In genomic region chr16:38592026-38592678, GRCm38 (mm10) we compare ENCODE assay signal across 17 mouse cellular contexts. TPM values are rescaled to one million over a fixed set of nuclear protein-coding genes. Genes with fewer than 3 reads are reported as not detected.
DNase-seq lines count a peak whose midpoint lies in the region; ATAC-seq and TF ChIP-seq lines count a peak whose summit lies in the region.
"Had no signal": no experiment of that assay in that cellular context is flagged by ENCODE, and none has a peak within 500 bp of the region (broad histone marks: within the 10 kb centered on the region; RNA-seq: fewer than 3 reads in every experiment).

No protein-coding gene starts in this region.

- TF ChIP-seq CTCF in intestine, postnatal 0 days (IDR thresholded peaks at IDR 0.05; ENCODE audit: low read depth), result no peak

- no peak for DNase-seq in forebrain, embryonic 10.5 days (ENCODE audit: extremely low spot score, low spot score)
- DNase-seq in left cerebral cortex, postnatal 10 days (ENCODE audit: extremely low spot score in 1 of 2, low spot score in 2 of 2), result peak; percentile 9 to 54
- DNase-seq in left cerebral cortex, postnatal 36 days (ENCODE audit: low spot score in 2 of 2), result no peak
- DNase-seq in cerebellum, postnatal 36 days, result no peak
- DNase-seq: cerebellum, adult 18-20 months; gastrocnemius, postnatal 36 days; layer of hippocampus, adult 9-11 months; right cerebral cortex, postnatal 4 days had no signal

- no peak overlapping the region for H3K4me3 ChIP-seq in forebrain, embryonic 15.5 days
- no peak overlapping the region for H3K4me3 ChIP-seq in forebrain, embryonic 10.5 days
- H3K4me3 ChIP-seq in intestine, embryonic 15.5 days (replicated peaks), result no peak overlapping the region
- no peak overlapping the region for H3K4me3 ChIP-seq in intestine, postnatal 0 days (ENCODE audit: low read depth, low read length)
- H3K4me3 ChIP-seq in forebrain, embryonic 16.5 days (replicated peaks; ENCODE audit: low read length), result no peak overlapping the region
- H3K4me3 ChIP-seq: embryonic facial prominence, embryonic 15.5 days; liver, embryonic 12.5 days; lung, embryonic 15.5 days had no signal

- no peak overlapping the region for H3K27ac ChIP-seq in forebrain, embryonic 15.5 days (replicated peaks)
- H3K27ac ChIP-seq in forebrain, embryonic 10.5 days, result no peak overlapping the region
- H3K27ac ChIP-seq in intestine, embryonic 15.5 days, result no peak overlapping the region
- H3K27ac ChIP-seq in intestine, postnatal 0 days (ENCODE audit: low read depth, low read length), result no peak overlapping the region
- no peak overlapping the region for H3K27ac ChIP-seq in forebrain, embryonic 16.5 days (ENCODE audit: low read length)
- H3K27ac ChIP-seq: embryonic facial prominence, embryonic 15.5 days; liver, embryonic 12.5 days; lung, embryonic 15.5 days had no signal

- H3K4me1 ChIP-seq in forebrain, embryonic 15.5 days, result no peaks in the 10 kb centered on the region
- no peaks in the 10 kb centered on the region for H3K4me1 ChIP-seq in forebrain, embryonic 10.5 days
- H3K4me1 ChIP-seq in intestine, embryonic 15.5 days (replicated peaks), result no peaks in the 10 kb centered on the region
- no peaks in the 10 kb centered on the region for H3K4me1 ChIP-seq in intestine, postnatal 0 days (replicated peaks; ENCODE audit: control insufficient read depth, insufficient read depth, low read length)
- H3K4me1 ChIP-seq in forebrain, embryonic 16.5 days (replicated peaks; ENCODE audit: control insufficient read depth, insufficient read depth, low read length), result no peaks in the 10 kb centered on the region
- H3K4me1 ChIP-seq: embryonic facial prominence, embryonic 15.5 days; liver, embryonic 12.5 days; lung, embryonic 15.5 days had no signal

- H3K9me3 ChIP-seq in forebrain, embryonic 15.5 days, result no peaks in the 10 kb centered on the region
- H3K9me3 ChIP-seq in forebrain, embryonic 10.5 days, result no peaks in the 10 kb centered on the region
- H3K9me3 ChIP-seq in intestine, embryonic 15.5 days, result no peaks in the 10 kb centered on the region
- H3K9me3 ChIP-seq in intestine, postnatal 0 days (ENCODE audit: control insufficient read depth), result no peaks in the 10 kb centered on the region
- no peaks in the 10 kb centered on the region for H3K9me3 ChIP-seq in forebrain, embryonic 16.5 days (ENCODE audit: control insufficient read depth, low read length)
- H3K9me3 ChIP-seq: embryonic facial prominence, embryonic 15.5 days; liver, embryonic 12.5 days; lung, embryonic 15.5 days had no signal

- peaks cover 45% of the 10 kb centered on the region for H3K36me3 ChIP-seq in forebrain, embryonic 15.5 days
- peaks cover 79% of the 10 kb centered on the region for H3K36me3 ChIP-seq in forebrain, embryonic 10.5 days (replicated peaks)
- H3K36me3 ChIP-seq in intestine, embryonic 15.5 days, result peaks cover 14% of the 10 kb centered on the region
- H3K36me3 ChIP-seq in intestine, postnatal 0 days (ENCODE audit: control insufficient read depth, insufficient read depth), result peaks cover 37% of the 10 kb centered on the region
- H3K36me3 ChIP-seq in forebrain, embryonic 16.5 days (ENCODE audit: control insufficient read depth, insufficient read depth), result peaks cover 10% of the 10 kb centered on the region; the same call in 1 of the 2 replicates

- WGBS in forebrain, embryonic 15.5 days, result 84% methylated on average over 12 of the region's 12 CpGs
- 94% methylated on average over 12 of the region's 12 CpGs for WGBS in forebrain, embryonic 10.5 days
- 76% methylated on average over 12 of the region's 12 CpGs for WGBS in intestine, embryonic 15.5 days
- 64% methylated on average over 12 of the region's 12 CpGs for WGBS in intestine, postnatal 0 days
- WGBS in forebrain, embryonic 16.5 days, result 82% methylated on average over 12 of the region's 12 CpGs

- H3K4me2 ChIP-seq in forebrain, embryonic 15.5 days (replicated peaks), result no peak overlapping the region
- H3K4me2 ChIP-seq in intestine, embryonic 15.5 days (replicated peaks), result no peak overlapping the region
- no peak overlapping the region for H3K4me2 ChIP-seq in intestine, postnatal 0 days (replicated peaks; ENCODE audit: low read depth)
- H3K4me2 ChIP-seq in forebrain, embryonic 16.5 days (ENCODE audit: low read length), result no peak overlapping the region
- H3K4me2 ChIP-seq: embryonic facial prominence, embryonic 15.5 days; liver, embryonic 12.5 days; lung, embryonic 15.5 days had no signal

- intact Hi-C loops in left cerebral cortex, postnatal 10 days (cut with DNase I), result no loop called here
- intact Hi-C loops in left cerebral cortex, postnatal 36 days (cut with DNase I), result no loop called here

- peak; percentile 63; the same call in 1 of the 2 replicates for ATAC-seq in forebrain, embryonic 15.5 days (replicated peaks)
- peak; percentile 53 for ATAC-seq in intestine, embryonic 15.5 days
- no peak; the same call in 1 of the 2 replicates for ATAC-seq in intestine, postnatal 0 days
- ATAC-seq in forebrain, embryonic 16.5 days, result peak; percentile 90
- ATAC-seq: activated CD4-positive, CD25-positive, alpha-beta regulatory T cell, adult 4 months; liver, embryonic 12.5 days; midbrain, embryonic 16.5 days had no signal

- H3K27me3 ChIP-seq in forebrain, embryonic 15.5 days, result no peaks in the 10 kb centered on the region
- no peaks in the 10 kb centered on the region for H3K27me3 ChIP-seq in forebrain, embryonic 10.5 days (ENCODE audit: poor library complexity, severe bottlenecking)
- H3K27me3 ChIP-seq in intestine, embryonic 15.5 days (replicated peaks), result no peaks in the 10 kb centered on the region
- no peaks in the 10 kb centered on the region for H3K27me3 ChIP-seq in intestine, postnatal 0 days (replicated peaks; ENCODE audit: control insufficient read depth, insufficient read depth, low read length)
- H3K27me3 ChIP-seq in forebrain, embryonic 16.5 days (replicated peaks; ENCODE audit: control insufficient read depth, insufficient read depth, low read length), result no peaks in the 10 kb centered on the region
- H3K27me3 ChIP-seq: embryonic facial prominence, embryonic 15.5 days; liver, embryonic 12.5 days; lung, embryonic 15.5 days had no signal

- no peak overlapping the region for H3K9ac ChIP-seq in forebrain, embryonic 15.5 days (replicated peaks)
- H3K9ac ChIP-seq in intestine, embryonic 15.5 days, result no peak overlapping the region
- H3K9ac ChIP-seq in intestine, postnatal 0 days (ENCODE audit: low read depth, low read length), result no peak overlapping the region
- no peak overlapping the region for H3K9ac ChIP-seq in forebrain, embryonic 16.5 days (replicated peaks; ENCODE audit: low read depth, low read length)
- H3K9ac ChIP-seq: embryonic facial prominence, embryonic 15.5 days; liver, embryonic 12.5 days; lung, embryonic 15.5 days had no signal

RNA-seq across cellular contexts. Expression of gene Tmem39a, which starts 33.7 kb away (rescaled TPM):
- 38.4 and 41.5 TPM in 2 replicates for polyA plus RNA-seq in forebrain, embryonic 15.5 days (2015; fragmentation: Nextera tagmentation; extraction: Ambion mirVana)
- polyA plus RNA-seq in forebrain, embryonic 10.5 days (2016; fragmentation: Nextera tagmentation; extraction: Ambion mirVana), result 75.5 and 86.3 TPM in 2 replicates
- 89.5 and 92.8 TPM in 2 replicates for polyA plus RNA-seq in intestine, embryonic 15.5 days (2015; fragmentation: Nextera tagmentation; extraction: Ambion mirVana)
- polyA plus RNA-seq in intestine, postnatal 0 days (2015; fragmentation: Nextera tagmentation; extraction: Ambion mirVana), result 28.4 and 29.3 TPM in 2 replicates
- 10 to 100 TPM; 19.5 to 22.9 TPM for total RNA-seq in left cerebral cortex, postnatal 10 days (2021)
- 10 to 100 TPM; 16.2 to 22.4 TPM for total RNA-seq in left cerebral cortex, postnatal 36 days (2021)
- 37.3 and 46.2 TPM in 2 replicates for polyA plus RNA-seq in forebrain, embryonic 16.5 days (2015; fragmentation: Nextera tagmentation; extraction: Ambion mirVana)

RNA-seq across cellular contexts. Expression of gene Poglut1, which starts 42.1 kb away (rescaled TPM):
- polyA plus RNA-seq in forebrain, embryonic 15.5 days (2015; fragmentation: Nextera tagmentation; extraction: Ambion mirVana), result 66.1 and 66.2 TPM in 2 replicates
- 69.8 and 72.2 TPM in 2 replicates for polyA plus RNA-seq in forebrain, embryonic 10.5 days (2016; fragmentation: Nextera tagmentation; extraction: Ambion mirVana)
- 35.6 and 38.6 TPM in 2 replicates for polyA plus RNA-seq in intestine, embryonic 15.5 days (2015; fragmentation: Nextera tagmentation; extraction: Ambion mirVana)
- 11.3 and 12.3 TPM in 2 replicates for polyA plus RNA-seq in intestine, postnatal 0 days (2015; fragmentation: Nextera tagmentation; extraction: Ambion mirVana)
- total RNA-seq in left cerebral cortex, postnatal 10 days (2021), result 10 to 100 TPM; 34.2 to 36.7 TPM
- 10 to 100 TPM; 39.6 to 45.3 TPM for total RNA-seq in left cerebral cortex, postnatal 36 days (2021)
- polyA plus RNA-seq in forebrain, embryonic 16.5 days (2015; fragmentation: Nextera tagmentation; extraction: Ambion mirVana), result 66.0 and 70.5 TPM in 2 replicates

Comparison
In these comparisons a context has a peak if more than half of its experiments do, and no peak if none do; other contexts are left out.
1. DNase-seq: peak in left cerebral cortex, postnatal 10 days (2 of 2); none in forebrain, embryonic 10.5 days (single experiment), left cerebral cortex, postnatal 36 days (0 of 2) and cerebellum, postnatal 36 days (0 of 2).